Mouse (Mus musculus): ENCODE measurements around the gene Chchd10.

Gene Chchd10

GRCm38 (mm10) chr10:75949053-75950045 lies 16.4 kb downstream of the Chchd10 start:
- DNase-seq (ENCODE audit: low read depth, low spot score): no peak

DNA sequence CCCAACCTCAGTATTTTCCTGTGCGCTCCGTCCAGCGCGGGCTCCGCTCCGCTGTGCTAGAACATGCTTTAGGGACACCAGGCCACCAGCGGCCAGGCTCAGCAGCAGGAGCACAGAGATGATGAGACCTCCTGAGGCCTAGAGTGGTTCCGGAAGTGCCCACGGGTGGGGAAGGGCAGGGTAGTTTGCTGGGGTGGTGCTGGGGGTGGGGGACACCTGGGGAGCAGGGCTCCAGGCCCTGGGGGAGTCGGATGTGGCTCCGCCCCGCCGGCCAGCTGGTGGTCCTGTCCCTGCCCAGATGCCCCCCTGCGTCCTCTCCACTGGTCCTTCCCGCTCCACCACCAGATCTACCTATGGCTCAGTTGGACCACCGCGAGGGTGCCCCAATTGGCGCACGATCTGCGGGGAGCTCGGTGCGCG lies 17.9 kb downstream of the Chchd10 start:
- DNase-seq (ENCODE audit: low read depth, low spot score): no peak

DNA sequence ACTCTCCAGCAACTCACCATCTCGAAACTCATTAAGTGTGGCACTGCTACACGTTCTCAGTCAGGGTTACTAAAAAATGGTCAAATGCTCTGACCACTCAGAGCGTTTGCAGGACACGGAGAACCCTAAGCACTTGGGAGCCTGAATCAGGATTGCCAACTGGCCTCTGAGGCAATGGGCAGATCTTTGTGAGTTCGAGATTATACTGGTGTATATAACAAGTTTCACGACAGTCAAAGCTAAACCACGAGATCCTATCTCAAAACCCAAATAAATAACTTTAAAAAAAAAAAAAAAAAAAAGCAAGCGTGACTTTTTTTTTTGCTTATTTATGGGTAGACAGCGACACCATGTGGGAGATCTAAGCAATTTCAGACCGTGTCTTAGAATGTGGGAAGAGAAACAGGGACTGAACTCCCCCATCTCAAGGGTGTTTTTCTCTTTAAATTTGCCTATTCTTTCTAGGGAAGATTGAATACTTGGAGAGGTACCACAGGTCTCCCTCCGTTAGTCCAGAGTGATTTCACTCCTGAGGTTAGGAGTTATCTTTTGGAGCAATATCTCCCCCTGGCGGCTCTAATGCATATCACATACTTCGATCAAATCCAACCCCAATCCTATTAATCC lies 18.6 kb downstream of the Chchd10 start:
- peak; percentile 68 for DNase-seq (ENCODE audit: low read depth, low spot score)

DNA sequence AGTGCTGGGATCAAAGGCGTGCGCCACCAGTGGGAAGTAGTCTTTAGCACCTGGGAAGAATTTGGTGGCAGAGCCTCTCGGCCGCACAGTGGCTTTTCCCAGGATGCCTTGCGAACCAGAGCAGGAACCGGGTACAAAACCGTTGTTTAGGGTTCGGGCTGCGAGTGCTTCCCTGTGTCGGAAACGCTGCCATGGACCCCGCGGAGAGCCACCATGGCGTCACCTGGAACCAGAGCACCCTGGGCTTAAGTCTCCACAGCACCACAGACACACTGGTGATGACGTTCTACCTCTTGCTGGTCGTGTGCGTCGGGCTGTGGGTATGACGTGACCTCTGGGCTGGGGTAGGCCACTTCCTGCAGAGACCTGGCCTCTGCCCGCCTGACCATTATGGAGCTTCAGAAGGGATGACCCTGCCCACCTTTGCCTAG lies 21.5 kb downstream of the Chchd10 start, which contains the start of gene Gm5134:
Gene Gm5134, plus strand, starts transcription at position 134 of the 431 bp plus-strand sequence.
- DNase-seq (ENCODE audit: low read depth, low spot score): no peak

GRCm38 (mm10) chr10:75973846-75974245 lies 40.9 kb downstream of the Chchd10 start:
- no peak for DNase-seq (ENCODE audit: low read depth, low spot score)

DNA sequence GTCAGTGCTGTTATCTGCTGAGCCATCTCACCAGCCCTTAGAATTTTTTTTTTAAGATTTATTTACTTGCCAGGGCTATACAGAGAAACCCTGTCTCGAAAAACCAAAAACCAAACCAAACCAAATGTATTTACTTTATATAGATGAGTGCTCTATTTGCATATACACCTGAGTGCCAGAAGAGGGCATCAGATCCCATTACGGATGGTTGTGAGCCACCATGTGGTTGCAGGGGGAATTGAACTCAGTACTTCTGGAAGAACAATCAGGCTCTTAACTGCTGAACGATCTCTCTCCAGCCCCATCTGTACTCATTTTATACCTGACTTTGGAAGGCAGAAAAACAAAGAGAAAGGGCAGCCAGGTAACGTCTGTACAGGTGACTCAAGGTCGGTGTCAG lies 42.3 kb downstream of the Chchd10 start:
- no peak for DNase-seq (ENCODE audit: low read depth, low spot score)

GRCm38 (mm10) chr10:75978119-75978834 lies 45.3 kb downstream of the Chchd10 start:
- DNase-seq (ENCODE audit: low read depth, low spot score): no peak

GRCm38 (mm10) chr10:75978835-75979157 lies 45.9 kb downstream of the Chchd10 start:
- no peak for DNase-seq (ENCODE audit: low read depth, low spot score)

- DNase-seq (ENCODE audit: low read depth, low spot score): no peak
Measured at GRCm38 (mm10) chr10:75979432-75979831, 46.5 kb downstream of the Chchd10 start.
